In the genomic region with DNA sequence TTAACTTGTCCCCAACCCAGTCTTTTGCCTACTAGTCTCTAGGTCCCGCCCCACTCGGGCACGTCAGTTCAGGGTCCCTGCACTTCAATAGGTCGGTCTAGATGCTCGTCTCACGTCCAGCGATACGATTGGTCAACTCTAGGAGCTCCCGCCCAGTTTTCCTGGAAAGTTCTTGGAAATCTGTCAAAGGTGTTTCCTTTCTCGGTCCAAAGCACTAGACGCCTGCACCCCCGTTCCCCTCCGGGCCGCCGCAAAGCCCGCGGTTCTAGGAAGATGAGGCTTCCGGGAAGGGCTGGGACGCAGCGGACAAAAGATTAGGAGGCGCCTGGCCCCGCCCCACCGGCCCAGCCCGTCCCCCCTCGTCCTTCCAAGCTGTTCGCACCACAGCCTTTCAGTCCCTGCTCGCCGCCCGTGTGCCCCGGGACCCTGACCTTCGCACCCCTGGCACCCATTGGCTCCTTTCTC, we compare ENCODE assay signal across 8 mouse cellular contexts. TPM values are rescaled to one million over a fixed set of nuclear protein-coding genes. Genes with fewer than 3 reads are reported as not detected.
DNase-seq lines count a peak whose midpoint lies in the region; ATAC-seq and TF ChIP-seq lines count a peak whose summit lies in the region.

No protein-coding gene starts in this region.

- peaks cover 5% of the 10 kb centered on the region for H3K79me2 ChIP-seq in CH12.LX (replicated peaks; ENCODE audit: control insufficient read depth, extremely low read depth, insufficient read depth, poor library complexity, severe bottlenecking)

- peaks cover 8% of the 10 kb centered on the region for H3K27me3 ChIP-seq in CH12.LX (replicated peaks)
- peaks cover 2% of the 10 kb centered on the region; the same call in 1 of the 2 replicates for H3K27me3 ChIP-seq in forebrain, embryonic 11.5 days (ENCODE audit: control insufficient read depth, insufficient read depth, low read length)
- no peaks in the 10 kb centered on the region for H3K27me3 ChIP-seq in heart, embryonic 16.5 days (ENCODE audit: control insufficient read depth, insufficient read depth, low read length)
- peaks cover 16% of the 10 kb centered on the region for H3K27me3 ChIP-seq in liver, embryonic 15.5 days
- peaks cover 18% of the 10 kb centered on the region for H3K27me3 ChIP-seq in neural tube, embryonic 13.5 days
- no peaks in the 10 kb centered on the region for H3K27me3 ChIP-seq in testis, adult 2 months (ENCODE audit: control insufficient read depth, insufficient read depth, low read length)

- WGBS in forebrain, embryonic 11.5 days = 1% methylated on average over 30 of the region's 31 CpGs
- under 1% methylated on average over 31 of the region's 31 CpGs for WGBS in heart, embryonic 16.5 days
- under 1% methylated on average over 31 of the region's 31 CpGs for WGBS in liver, embryonic 15.5 days (ENCODE audit: insufficient replicate concordance)
- WGBS in neural tube, embryonic 13.5 days = 2% methylated on average over 31 of the region's 31 CpGs

- H3K27ac ChIP-seq in CH12.LX (ENCODE audit: insufficient read depth, low read depth) = peak overlapping the region; percentile 7; the same call in 1 of the 2 replicates
- H3K27ac ChIP-seq in forebrain, embryonic 11.5 days (ENCODE audit: low read depth, low read length) = no peak overlapping the region
- peak overlapping the region; percentile 94 for H3K27ac ChIP-seq in heart, embryonic 16.5 days (ENCODE audit: low read length)
- peak overlapping the region; percentile 91 for H3K27ac ChIP-seq in liver, embryonic 15.5 days (replicated peaks)
- peak overlapping the region; percentile 56 for H3K27ac ChIP-seq in neural tube, embryonic 13.5 days (replicated peaks)
- peak overlapping the region; percentile 41; the same call in 1 of the 2 replicates for H3K27ac ChIP-seq in testis, adult 2 months (ENCODE audit: control insufficient read depth, insufficient read depth, low read depth, low read length)

- TF ChIP-seq EP300 in CH12.LX (IDR thresholded peaks at IDR 0.05; ENCODE audit: low read length) = no peak

- H3K4me2 ChIP-seq in CH12.LX (ENCODE audit: insufficient read depth, low read depth, poor library complexity, severe bottlenecking) = peak overlapping the region; percentile 94
- peak overlapping the region; percentile 92 for H3K4me2 ChIP-seq in forebrain, embryonic 11.5 days (ENCODE audit: low read depth, low read length, severe bottlenecking)
- peak overlapping the region; percentile 82 for H3K4me2 ChIP-seq in heart, embryonic 16.5 days (ENCODE audit: low read depth, low read length)
- peak overlapping the region; percentile 93 for H3K4me2 ChIP-seq in liver, embryonic 15.5 days
- H3K4me2 ChIP-seq in neural tube, embryonic 13.5 days = peak overlapping the region; percentile 91

- dilution Hi-C loops in CH12.LX (cut with MboI; ENCODE audit: extremely low pct_ligation_motif_present, extremely low pct_unique_long_range_greater_than_20kb, low sequenced_read_pairs) = no loop called here

- peaks cover 11 to 18% of the 10 kb centered on the region in 2 experiments for H3K36me3 ChIP-seq in CH12.LX (replicated peaks in 1 of 2; ENCODE audit: control insufficient read depth in 1 of 2, insufficient read depth in 1 of 2, low read length in 1 of 2)
- no peaks in the 10 kb centered on the region for H3K36me3 ChIP-seq in forebrain, embryonic 11.5 days (ENCODE audit: control insufficient read depth, insufficient read depth, low read length)
- H3K36me3 ChIP-seq in heart, embryonic 16.5 days (ENCODE audit: control insufficient read depth, insufficient read depth) = peaks cover 14% of the 10 kb centered on the region
- peaks cover 16% of the 10 kb centered on the region for H3K36me3 ChIP-seq in liver, embryonic 15.5 days (replicated peaks)
- H3K36me3 ChIP-seq in neural tube, embryonic 13.5 days = peaks cover 14% of the 10 kb centered on the region
- no peaks in the 10 kb centered on the region for H3K36me3 ChIP-seq in testis, adult 2 months (ENCODE audit: control insufficient read depth, insufficient read depth, low read length)

- no peak; the same call in 1 of the 2 replicates for TF ChIP-seq POLR2A in CH12.LX (IDR thresholded peaks at IDR 0.05; ENCODE audit: low read depth, low read length)
- TF ChIP-seq POLR2A in testis, adult 2 months (IDR thresholded peaks at IDR 0.05; ENCODE audit: control insufficient read depth, low read depth, low read length) = peak; percentile 38

- no peak for TF ChIP-seq CTCF in CH12.LX (conservative IDR thresholded peaks at IDR 0.05 in 1 of 2, IDR thresholded peaks at IDR 0.05 in 1 of 2; ENCODE audit: low read depth in 2 of 2, low read length in 2 of 2)
- no peak for TF ChIP-seq CTCF in testis, adult 2 months (IDR thresholded peaks at IDR 0.05; ENCODE audit: control insufficient read depth, insufficient read depth, insufficient replicate concordance, low read depth, low read length)

- peak overlapping the region; percentile 63 to 93 (median 73) for H3K4me3 ChIP-seq in CH12.LX (replicated peaks in 1 of 3; ENCODE audit: low read depth in 2 of 3, low read length in 2 of 3, poor library complexity in 1 of 3)
- peak overlapping the region; percentile 64 for H3K4me3 ChIP-seq in forebrain, embryonic 11.5 days (ENCODE audit: low read depth, low read length)
- H3K4me3 ChIP-seq in heart, embryonic 16.5 days (ENCODE audit: low read length) = peak overlapping the region; percentile 69
- H3K4me3 ChIP-seq in liver, embryonic 15.5 days (replicated peaks) = peak overlapping the region; percentile 70
- H3K4me3 ChIP-seq in neural tube, embryonic 13.5 days = peak overlapping the region; percentile 77
- H3K4me3 ChIP-seq in testis, adult 2 months (ENCODE audit: control insufficient read depth, low read depth, low read length) = peak overlapping the region; percentile 83

- DNase-seq in CH12.LX (ENCODE audit: extremely low read depth) = peak; percentile 78
- DNase-seq in c-Kit-positive CD71-positive TER-119-negative erythroid progenitor cells, embryonic 14.5 days (ENCODE audit: low read depth) = peak; percentile 99
- DNase-seq in forebrain, embryonic 11.5 days (ENCODE audit: low spot score) = peak; percentile 92
- DNase-seq in kidney, postnatal 36 days = peak; percentile 95 to 98

- peak overlapping the region; percentile 94 for H3K9ac ChIP-seq in CH12.LX (ENCODE audit: insufficient read depth, low read depth)
- peak overlapping the region; percentile 74 for H3K9ac ChIP-seq in forebrain, embryonic 11.5 days (ENCODE audit: low read length)
- H3K9ac ChIP-seq in heart, embryonic 16.5 days (ENCODE audit: low read length) = peak overlapping the region; percentile 85
- H3K9ac ChIP-seq in liver, embryonic 15.5 days = peak overlapping the region; percentile 72
- H3K9ac ChIP-seq in neural tube, embryonic 13.5 days = peak overlapping the region; percentile 84

- peaks cover 22 to 24% of the 10 kb centered on the region in 2 experiments for H3K4me1 ChIP-seq in CH12.LX (ENCODE audit: control insufficient read depth in 1 of 2, insufficient read depth in 2 of 2)
- H3K4me1 ChIP-seq in forebrain, embryonic 11.5 days (replicated peaks; ENCODE audit: control insufficient read depth, insufficient read depth, low read length) = peaks cover 3% of the 10 kb centered on the region; the same call in 1 of the 2 replicates
- peaks cover 28% of the 10 kb centered on the region for H3K4me1 ChIP-seq in heart, embryonic 16.5 days (ENCODE audit: control insufficient read depth, insufficient read depth, low read length)
- peaks cover 67% of the 10 kb centered on the region for H3K4me1 ChIP-seq in liver, embryonic 15.5 days (replicated peaks)
- H3K4me1 ChIP-seq in neural tube, embryonic 13.5 days (replicated peaks) = peaks cover 28% of the 10 kb centered on the region
- H3K4me1 ChIP-seq in testis, adult 2 months (ENCODE audit: control insufficient read depth, insufficient read depth, low read length) = peaks cover 15% of the 10 kb centered on the region

- TF ChIP-seq RAD21 in CH12.LX (IDR thresholded peaks at IDR 0.05; ENCODE audit: low read depth, low read length) = no peak

- in situ Hi-C loops in CH12.LX (cut with MboI; ENCODE audit: low pct_ligation_motif_present, low pct_unique_long_range_greater_than_20kb, low sequenced_read_pairs) = loop anchor here (5.0 to 25.0 kb wide), 3 partner anchors 41 to 634 kb away; a partner anchor contains a TSS

- no peaks in the 10 kb centered on the region for H3K9me3 ChIP-seq in CH12.LX (replicated peaks; ENCODE audit: low read length)
- H3K9me3 ChIP-seq in forebrain, embryonic 11.5 days (ENCODE audit: control insufficient read depth, low read length) = no peaks in the 10 kb centered on the region
- no peaks in the 10 kb centered on the region for H3K9me3 ChIP-seq in heart, embryonic 16.5 days (replicated peaks; ENCODE audit: control insufficient read depth, low read length)
- H3K9me3 ChIP-seq in liver, embryonic 15.5 days (replicated peaks) = no peaks in the 10 kb centered on the region
- no peaks in the 10 kb centered on the region for H3K9me3 ChIP-seq in neural tube, embryonic 13.5 days

- peak; percentile 99 for ATAC-seq in forebrain, embryonic 11.5 days (replicated peaks; ENCODE audit: low FRiP score)
- peak; percentile 93 for ATAC-seq in heart, embryonic 16.5 days (replicated peaks; ENCODE audit: extremely low read depth, insufficient read depth, low FRiP score)
- ATAC-seq in liver, embryonic 15.5 days (ENCODE audit: insufficient read depth) = peak; percentile 91
- ATAC-seq in neural tube, embryonic 13.5 days (ENCODE audit: low read depth) = peak; percentile 96

RNA-seq across cellular contexts. Expression of a gene that starts 0.7 kb away (rescaled TPM):
- 1.7 and 3.5 TPM in 2 replicates for total RNA-seq in CH12.LX (2012; rRNA removed)
- total RNA-seq in CH12.LX (2014; rRNA removed) = 0.42 and 0.43 TPM in 2 replicates
- 2.2 and 4.6 TPM in 2 replicates for polyA plus RNA-seq in CH12.LX (2012; ENCODE audit: insufficient read length, low read depth)
- 6.5 and 7.4 TPM in 2 replicates for polyA plus RNA-seq in forebrain, embryonic 11.5 days (2014; fragmentation: Nextera tagmentation; extraction: Ambion mirVana)
- 43.4 and 44.4 TPM in 2 replicates for polyA plus RNA-seq in heart, embryonic 16.5 days (2015; fragmentation: Nextera tagmentation; extraction: Ambion mirVana)
- polyA plus RNA-seq in liver, embryonic 15.5 days (2015; fragmentation: Nextera tagmentation; extraction: Ambion mirVana) = 11.6 and 12.4 TPM in 2 replicates
- polyA plus RNA-seq in neural tube, embryonic 13.5 days (2015; fragmentation: Nextera tagmentation; extraction: Ambion mirVana) = 8.7 and 9.2 TPM in 2 replicates
- 2.7 and 3.8 TPM in 2 replicates for polyA plus RNA-seq in testis, adult 2 months (2012; rRNA removed)

RNA-seq across cellular contexts. Expression of a gene that starts 6.9 kb away (rescaled TPM):
- 33.3 and 39.8 TPM in 2 replicates for total RNA-seq in CH12.LX (2012; rRNA removed)
- 29.1 and 29.9 TPM in 2 replicates for total RNA-seq in CH12.LX (2014; rRNA removed)
- polyA plus RNA-seq in CH12.LX (2012; ENCODE audit: insufficient read length, low read depth) = 30.1 and 33.1 TPM in 2 replicates
- 3.2 and 4.9 TPM in 2 replicates for polyA plus RNA-seq in forebrain, embryonic 11.5 days (2014; fragmentation: Nextera tagmentation; extraction: Ambion mirVana)
- polyA plus RNA-seq in heart, embryonic 16.5 days (2015; fragmentation: Nextera tagmentation; extraction: Ambion mirVana) = 11.4 and 13.1 TPM in 2 replicates
- polyA plus RNA-seq in liver, embryonic 15.5 days (2015; fragmentation: Nextera tagmentation; extraction: Ambion mirVana) = 10.0 and 11.7 TPM in 2 replicates
- polyA plus RNA-seq in neural tube, embryonic 13.5 days (2015; fragmentation: Nextera tagmentation; extraction: Ambion mirVana) = 1.8 and 2.4 TPM in 2 replicates
- 4.1 and 5.2 TPM in 2 replicates for polyA plus RNA-seq in testis, adult 2 months (2012; rRNA removed)

RNA-seq across cellular contexts. Expression of a gene that starts 41.6 kb away (rescaled TPM):
- total RNA-seq in CH12.LX (2012; rRNA removed) (12.2 and 20.5 TPM in 2 replicates), CH12.LX (2014; rRNA removed) (10.8 and 12.1 TPM in 2 replicates)
- polyA plus RNA-seq in CH12.LX (2012; ENCODE audit: insufficient read length, low read depth) = 11.9 TPM in 2 replicates
- 11.2 and 13.8 TPM in 2 replicates for polyA plus RNA-seq in forebrain, embryonic 11.5 days (2014; fragmentation: Nextera tagmentation; extraction: Ambion mirVana)
- polyA plus RNA-seq in heart, embryonic 16.5 days (2015; fragmentation: Nextera tagmentation; extraction: Ambion mirVana) = 10.2 and 14.4 TPM in 2 replicates
- polyA plus RNA-seq in liver, embryonic 15.5 days (2015; fragmentation: Nextera tagmentation; extraction: Ambion mirVana) = 3.6 and 3.7 TPM in 2 replicates
- 13.0 and 15.0 TPM in 2 replicates for polyA plus RNA-seq in neural tube, embryonic 13.5 days (2015; fragmentation: Nextera tagmentation; extraction: Ambion mirVana)
- polyA plus RNA-seq in testis, adult 2 months (2012; rRNA removed) = 22.0 TPM in 2 replicates

RNA-seq across cellular contexts. Expression of a gene that starts 43.9 kb away (rescaled TPM):
- total RNA-seq in CH12.LX (2012; rRNA removed) (0.34 and 0.72 TPM in 2 replicates), CH12.LX (2014; rRNA removed) (0.11 TPM in 1 of 2 replicates, not detected in the other)
- polyA plus RNA-seq in CH12.LX (2012; ENCODE audit: insufficient read length, low read depth) = 0.09 and 0.10 TPM in 2 replicates
- 1.3 and 1.6 TPM in 2 replicates for polyA plus RNA-seq in forebrain, embryonic 11.5 days (2014; fragmentation: Nextera tagmentation; extraction: Ambion mirVana)
- 1.2 and 1.5 TPM in 2 replicates for polyA plus RNA-seq in heart, embryonic 16.5 days (2015; fragmentation: Nextera tagmentation; extraction: Ambion mirVana)
- 0.12 TPM in 2 replicates for polyA plus RNA-seq in liver, embryonic 15.5 days (2015; fragmentation: Nextera tagmentation; extraction: Ambion mirVana)
- polyA plus RNA-seq in neural tube, embryonic 13.5 days (2015; fragmentation: Nextera tagmentation; extraction: Ambion mirVana) = 6.4 and 6.5 TPM in 2 replicates
- 0.40 and 0.53 TPM in 2 replicates for polyA plus RNA-seq in testis, adult 2 months (2012; rRNA removed)
